19 mouse cellular contexts compared by ENCODE assay signal in genomic region chr15:78452929-78453328, GRCm38 (mm10). TPM values are rescaled to one million over a fixed set of nuclear protein-coding genes. Genes with fewer than 3 reads are reported as not detected.
"Had no signal": no experiment of that assay in that cellular context is flagged by ENCODE, and none has a peak within 500 bp of the region (broad histone marks: within the 10 kb centered on the region; RNA-seq: fewer than 3 reads in every experiment).

No protein-coding gene starts in this region.

- H3K4me3 ChIP-seq: lung, embryonic 15.5 days; megakaryocyte, embryonic 14.5 days; midbrain, embryonic 12.5 days; neural tube, embryonic 13.5 days; neural tube, embryonic 15.5 days had no signal

- DNase-seq: lung, adult 18-20 months; lung, postnatal 14 days; lung, postnatal 36 days; midbrain, embryonic 14.5 days; retina, postnatal 1 day; right cerebral cortex, adult 18-20 months; right cerebral cortex, postnatal 25 days; right cerebral cortex, postnatal 4 days; spleen, adult 18-20 months; thymus, adult 2 months; thymus, postnatal 25 days; thymus, postnatal 4 days had no signal

RNA-seq across cellular contexts. Expression of gene Tmprss6, which starts 15.5 kb away (rescaled TPM):
- polyA plus RNA-seq: macrophage; neural tube, embryonic 11.5 days had no signal

RNA-seq across cellular contexts. Expression of gene Il2rb, which starts 42.1 kb away (rescaled TPM):
- polyA plus RNA-seq: midbrain, embryonic 12.5 days; neural tube, embryonic 11.5 days had no signal
